Mouse (Mus musculus) c-Kit-positive CD71-negative TER-119-negative erythroid progenitor cells, embryonic 14.5 days (primary cell): ENCODE measurements around the gene Phactr1.

Experiments used
- DNase-seq: peaks from one replicate; pipeline ENCODE4 v3.0.0-alpha.2; 2013; ENCODE audit warnings: low read depth

The Phactr1 gene

DNA sequence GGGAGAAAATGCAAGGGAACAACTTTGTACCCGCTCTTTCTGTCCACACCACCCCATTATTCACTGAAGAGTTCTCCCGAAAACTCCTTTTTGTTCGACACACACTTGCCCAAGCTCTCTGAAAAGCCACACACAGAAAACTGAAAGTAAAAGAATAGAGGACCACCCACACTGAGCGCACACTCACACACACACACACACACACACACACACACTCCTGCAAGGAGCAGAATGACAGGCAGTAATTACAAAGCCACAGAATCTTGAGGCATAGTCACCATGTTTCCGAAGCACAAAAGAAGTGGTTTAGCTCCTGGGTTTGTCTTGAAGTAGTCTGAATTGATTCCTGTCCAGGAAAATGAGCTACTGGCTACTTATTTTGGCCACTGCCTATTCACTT, 296.5 kb downstream of the Phactr1 start:
- DNase-seq: no peak

DNA sequence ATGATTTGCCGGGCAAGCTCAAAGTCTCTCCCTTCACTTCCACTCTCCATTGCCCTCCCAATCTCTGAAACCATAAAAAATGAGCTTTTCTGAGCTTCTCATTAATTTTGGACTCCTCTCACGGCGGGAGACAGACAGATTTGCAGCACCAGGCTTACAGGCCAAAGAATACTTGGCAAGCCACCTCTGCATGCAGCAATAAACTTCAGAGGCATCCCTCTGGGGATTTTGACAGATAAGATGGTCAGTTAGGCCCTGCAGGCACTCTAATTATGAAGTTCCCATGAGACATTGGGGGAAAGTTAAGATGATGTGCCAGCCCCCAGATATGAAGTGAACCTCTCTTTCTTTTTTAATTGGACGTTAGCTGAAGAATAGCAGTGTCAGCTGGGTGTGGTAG, 300.2 kb downstream of the Phactr1 start:
- DNase-seq: no peak

DNA sequence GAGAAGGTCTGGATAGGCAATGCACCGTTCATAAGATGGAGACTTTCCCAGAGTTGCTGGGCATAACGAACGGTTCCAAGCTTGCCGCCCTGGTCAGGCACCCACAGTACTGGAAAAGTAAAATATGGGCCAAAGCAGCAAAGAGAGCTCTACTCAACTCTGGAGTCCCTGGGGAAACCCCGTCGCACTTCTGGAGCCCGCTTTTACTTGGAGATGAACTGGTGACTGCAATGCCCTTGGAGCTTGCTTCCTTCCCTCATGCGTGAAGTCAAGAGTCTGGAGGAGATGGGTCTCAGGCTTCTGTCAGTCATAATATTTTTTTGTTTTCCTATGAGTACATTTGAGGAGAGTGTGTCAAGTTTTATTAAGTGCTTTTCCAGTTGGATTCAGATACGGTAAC, 302.2 kb downstream of the Phactr1 start:
- DNase-seq: no peak

DNA sequence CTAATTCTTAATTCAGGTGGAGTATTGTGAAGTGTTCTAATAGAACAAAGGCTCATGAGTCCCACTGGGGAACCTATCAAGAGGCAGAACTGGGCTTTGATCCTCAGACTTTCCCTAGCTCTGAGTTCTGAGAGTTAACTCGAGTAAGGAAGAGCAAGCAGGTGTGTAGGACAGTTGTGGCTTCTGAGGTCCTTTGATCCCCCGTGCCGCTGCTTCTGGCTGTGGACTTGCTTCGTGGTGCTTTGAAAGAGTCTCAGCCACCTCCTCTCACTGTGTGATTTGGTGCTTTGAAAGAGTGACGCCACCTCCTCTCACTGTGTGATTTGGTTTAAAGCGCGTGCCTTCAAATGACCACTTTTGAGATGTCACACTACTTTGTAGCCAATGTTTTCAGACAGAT, 305.4 kb downstream of the Phactr1 start:
- no peak for DNase-seq

DNA sequence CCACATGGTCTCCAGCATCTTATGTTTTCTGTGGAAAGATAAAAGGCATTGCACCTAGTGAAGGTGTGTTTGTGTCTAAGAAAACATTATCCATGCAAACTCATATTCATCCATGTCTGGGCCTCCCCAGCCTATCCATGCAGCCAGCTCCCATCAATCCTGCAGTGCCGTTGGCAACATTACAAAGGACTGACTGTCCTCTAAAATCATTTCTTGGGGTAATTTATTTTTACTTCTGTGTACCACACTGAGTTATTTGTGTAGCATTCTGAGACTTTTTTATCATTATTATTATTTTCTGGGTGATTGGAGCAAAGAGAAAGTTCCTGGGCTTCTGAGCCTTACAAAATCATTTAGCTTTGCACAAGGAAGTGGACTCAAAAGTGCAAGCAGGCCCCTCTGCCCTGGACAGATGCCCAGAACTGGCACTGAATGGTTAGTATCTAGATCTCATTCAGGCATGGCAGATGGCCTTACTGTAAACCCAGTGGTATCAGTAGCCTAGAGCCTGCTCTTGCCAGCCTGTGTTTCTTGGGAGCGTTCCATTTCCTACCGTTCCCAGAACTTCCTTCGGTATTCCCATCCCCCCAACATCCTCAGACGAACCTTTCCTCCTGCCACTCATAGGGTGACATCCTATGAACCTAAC, 307.6 kb downstream of the Phactr1 start:
- no peak for DNase-seq

DNA sequence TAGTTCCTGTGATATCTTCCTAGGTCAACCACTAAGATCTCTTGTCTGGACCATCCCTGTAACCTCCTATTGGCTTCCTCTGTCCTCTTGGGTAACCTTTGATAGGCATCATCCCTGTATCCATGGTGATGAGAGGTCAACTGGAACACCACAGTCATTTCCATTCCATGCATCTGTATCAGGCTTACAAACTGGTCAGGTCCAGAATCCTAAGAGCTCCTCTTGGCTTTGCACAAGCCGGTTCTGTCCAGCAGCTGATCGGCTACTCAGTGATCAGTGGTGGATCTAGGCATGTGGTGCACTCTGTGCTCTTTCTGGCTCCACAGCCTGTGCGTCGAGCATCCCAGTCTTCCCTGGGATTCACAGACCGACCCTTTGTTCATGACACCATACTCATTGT, 309.1 kb downstream of the Phactr1 start:
- DNase-seq: no peak

DNA sequence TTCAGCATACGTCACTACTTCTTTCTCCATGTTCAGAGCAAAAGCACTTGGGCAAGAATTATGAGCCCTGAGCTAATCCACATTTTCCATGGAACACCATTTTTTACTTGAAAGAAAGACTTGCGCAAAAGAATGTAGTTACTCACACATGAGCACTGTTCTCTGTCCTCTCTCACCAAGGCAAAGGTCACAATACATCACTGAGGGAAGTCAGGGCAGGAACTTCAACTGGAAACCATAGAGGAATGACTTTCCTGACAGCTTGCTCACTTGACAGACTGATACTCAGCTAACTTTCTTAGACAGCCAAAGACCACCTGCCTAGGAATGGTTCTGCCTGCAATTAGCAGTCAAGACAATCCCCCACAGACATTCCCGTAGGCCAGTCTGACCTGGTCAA, 309.6 kb downstream of the Phactr1 start:
- DNase-seq: no peak

DNA sequence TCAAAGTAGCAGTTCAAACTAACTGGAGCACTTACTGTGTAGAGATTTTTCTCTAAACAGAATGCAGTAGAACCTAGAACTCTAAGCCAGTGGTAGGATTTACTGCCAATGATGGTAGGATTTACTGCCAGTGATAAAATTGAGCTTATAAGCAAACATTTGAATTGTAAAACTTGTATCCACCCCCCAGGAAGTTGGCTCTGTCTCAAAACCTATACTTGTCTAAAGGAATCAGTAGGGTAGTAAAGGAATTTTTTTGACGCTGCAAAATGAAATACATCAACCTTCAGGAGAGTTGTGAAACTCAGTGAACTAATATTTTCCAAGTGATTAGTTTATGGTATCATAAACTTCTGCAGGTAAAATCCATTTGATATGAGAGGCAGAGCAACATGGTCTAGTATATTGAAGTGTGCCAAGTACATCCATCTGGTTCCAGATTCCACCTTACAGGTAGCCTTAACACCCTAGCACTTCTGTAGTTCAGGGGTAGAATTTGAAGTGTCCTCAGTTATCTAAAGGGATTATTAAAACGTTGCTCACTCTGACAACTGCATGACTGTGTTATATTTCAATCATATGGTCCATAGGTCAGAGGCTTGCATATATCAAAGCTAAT, 310.2 kb downstream of the Phactr1 start:
- DNase-seq: no peak

DNA sequence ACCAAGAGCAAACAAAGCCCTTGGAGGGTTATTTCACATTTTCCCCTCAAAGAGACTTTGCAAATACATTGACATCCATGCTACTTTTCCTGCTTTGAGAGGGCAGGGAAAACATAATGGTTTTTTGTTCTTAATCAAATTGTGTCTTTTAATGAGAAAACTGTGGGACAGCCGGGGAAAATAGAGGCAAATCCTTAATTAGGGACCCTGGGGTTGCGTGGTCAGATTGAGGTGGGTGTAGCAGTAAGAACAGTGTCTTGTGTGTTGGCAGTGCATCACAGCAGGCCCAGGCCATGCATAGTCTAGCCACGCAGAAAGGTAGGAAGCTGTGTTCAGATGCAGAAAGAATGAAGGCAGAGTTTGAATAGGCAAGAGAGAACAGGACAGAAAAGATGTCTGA, 310.7 kb downstream of the Phactr1 start:
- DNase-seq: no peak

DNA sequence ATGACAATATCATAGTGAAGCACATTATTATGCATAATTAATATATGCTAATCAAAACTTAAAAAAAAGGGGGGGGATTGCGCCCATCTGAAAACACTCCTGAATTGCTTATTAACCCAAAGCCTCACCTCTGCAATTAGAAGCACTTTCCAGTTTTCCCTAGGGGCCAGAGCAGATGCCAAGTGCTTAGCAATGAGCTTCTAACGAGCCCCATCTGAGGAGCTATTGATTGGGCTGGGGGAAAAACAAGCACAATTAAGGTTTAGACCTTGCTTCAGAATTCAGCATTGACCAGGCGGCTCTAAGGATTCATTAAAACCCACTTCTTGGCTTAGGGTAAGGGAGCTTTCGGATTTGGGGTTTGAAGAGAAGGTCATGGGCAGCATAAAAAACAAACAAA, 311.9 kb downstream of the Phactr1 start:
- no peak for DNase-seq

DNA sequence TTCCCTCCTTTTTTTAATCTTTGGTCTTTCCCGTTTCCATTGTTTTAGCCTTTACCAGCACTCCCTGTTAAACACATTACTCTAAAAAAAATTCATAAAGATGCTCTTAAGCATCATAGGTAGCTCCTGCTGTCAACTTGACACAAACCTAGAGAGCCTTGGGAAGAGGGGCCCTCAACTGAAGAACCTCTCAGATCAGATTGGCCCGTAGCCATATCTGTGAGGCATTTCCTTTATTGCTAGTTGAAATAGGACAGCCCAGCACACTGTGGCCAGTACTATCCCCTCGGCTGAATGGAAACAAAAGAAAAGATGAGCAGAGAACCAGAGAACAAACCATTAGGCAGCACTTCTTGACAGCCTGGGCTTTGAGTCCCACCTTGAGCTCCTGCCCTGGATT, 313.9 kb downstream of the Phactr1 start:
- no peak for DNase-seq

DNA sequence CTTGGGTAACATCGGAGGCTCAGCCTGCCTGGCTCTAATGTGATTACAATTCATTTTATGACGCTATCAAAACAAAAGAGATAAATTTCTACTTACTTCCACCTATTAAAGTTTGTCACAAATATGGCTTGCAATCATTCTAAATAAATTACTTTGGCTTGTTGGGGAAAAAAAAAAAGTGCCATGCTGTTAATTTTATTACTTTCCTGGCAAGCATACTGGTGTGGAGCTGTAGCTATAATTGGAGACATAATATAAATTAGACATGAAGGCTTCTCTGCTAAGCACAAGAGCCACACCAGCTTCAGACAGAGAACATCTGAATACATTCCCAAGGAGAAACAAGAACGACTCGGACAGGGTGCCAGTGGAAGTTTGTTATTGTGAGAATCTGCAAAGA, 315.8 kb downstream of the Phactr1 start:
- no peak for DNase-seq

DNA sequence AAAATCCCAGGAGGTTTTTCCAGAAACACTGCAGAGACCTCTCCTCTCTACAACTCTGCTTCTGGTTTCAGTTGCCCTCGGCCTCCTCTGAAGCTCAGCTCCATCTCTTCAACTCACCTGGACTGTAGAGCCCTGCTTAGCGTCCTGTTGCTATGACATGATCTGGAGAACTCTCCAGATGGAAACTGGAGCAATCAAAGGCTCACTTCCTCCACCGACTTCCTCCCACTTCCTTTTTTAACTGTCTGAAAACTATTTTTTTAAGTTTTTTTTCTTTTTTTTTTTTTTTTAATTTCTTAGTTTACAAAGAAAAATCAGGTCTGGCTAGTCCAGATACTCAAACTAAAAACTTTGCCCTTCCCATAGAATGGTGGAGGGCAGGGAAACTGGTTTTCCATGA, 318.9 kb downstream of the Phactr1 start:
- no peak for DNase-seq

DNA sequence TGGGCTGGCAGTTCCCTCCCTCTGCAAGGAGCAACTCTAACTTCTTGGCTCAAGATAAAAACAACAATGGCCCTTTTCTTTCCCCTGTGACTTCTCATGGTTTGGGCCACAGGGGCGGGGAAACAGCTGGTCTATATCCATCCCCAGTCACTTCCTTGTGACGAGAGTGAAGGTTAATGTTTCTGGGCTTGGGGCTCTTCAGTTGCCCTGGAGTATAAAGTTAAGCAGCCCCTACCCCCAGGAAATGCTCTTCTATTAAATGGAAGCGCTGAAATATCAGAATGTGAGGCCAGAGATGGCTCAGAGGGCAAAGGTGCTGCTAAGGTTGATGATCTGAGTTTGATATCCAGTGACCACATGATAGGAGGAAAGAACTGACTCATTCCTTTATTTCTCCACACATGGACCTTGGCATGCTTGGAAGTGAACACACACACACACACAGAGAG, 324.7 kb downstream of the Phactr1 start:
- DNase-seq: no peak

DNA sequence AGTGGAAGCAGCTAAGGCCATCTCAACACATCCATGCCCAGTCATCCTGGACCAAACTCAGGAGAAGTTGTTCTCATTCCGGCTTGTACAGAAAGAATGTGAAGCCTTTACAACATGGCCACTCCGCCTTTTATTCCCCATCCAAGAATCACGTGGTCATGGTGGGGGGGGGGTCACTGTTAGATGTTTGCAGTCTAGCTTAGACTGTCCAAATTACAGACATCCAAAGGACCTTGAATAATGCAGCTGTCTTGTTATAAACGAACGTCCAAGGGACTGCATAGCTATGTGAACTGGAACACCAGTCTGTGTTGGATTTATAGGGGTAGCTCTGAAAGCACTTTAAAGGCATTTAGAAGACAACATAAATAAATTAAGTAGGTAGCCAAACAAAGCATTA, 328.0 kb downstream of the Phactr1 start:
- no peak for DNase-seq

DNA sequence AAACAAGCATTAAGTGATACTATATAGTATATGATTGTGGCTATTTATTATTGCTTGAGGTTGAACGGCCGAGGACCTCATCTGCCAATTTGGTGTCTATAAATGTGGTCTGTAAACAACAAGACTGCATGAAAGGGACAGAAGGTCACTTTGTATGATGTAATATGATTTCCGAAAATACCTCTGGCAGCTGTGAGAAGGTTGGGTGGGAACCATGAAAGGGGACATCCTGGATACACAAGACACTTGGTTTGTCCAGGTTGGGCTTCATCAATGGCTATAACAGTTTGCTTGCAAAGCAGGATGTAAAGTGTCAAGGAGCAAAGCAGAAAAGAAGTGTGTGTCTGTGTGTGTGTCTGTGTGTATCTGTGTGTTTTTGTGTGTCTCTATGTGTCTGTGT, 329.2 kb downstream of the Phactr1 start:
- no peak for DNase-seq

DNA sequence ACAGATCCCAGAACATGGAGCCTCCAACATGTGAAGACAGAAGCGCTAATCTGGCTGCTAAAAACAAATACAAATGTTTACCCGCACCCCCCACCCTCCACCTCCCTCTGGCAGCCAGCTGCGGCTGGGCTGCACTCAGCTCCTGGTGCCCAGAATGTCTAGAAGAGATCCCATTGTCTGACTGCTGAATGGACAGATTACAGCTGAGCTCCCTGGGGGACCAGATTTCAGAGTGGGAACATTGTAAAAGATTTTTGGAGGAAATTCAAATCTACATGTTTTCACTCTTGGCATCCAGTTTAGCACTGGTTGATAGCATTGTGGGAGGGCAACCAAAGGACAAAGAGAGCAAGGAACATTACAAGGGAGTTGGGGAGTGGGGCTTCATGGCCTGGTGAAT, 331.1 kb downstream of the Phactr1 start:
- DNase-seq: no peak

DNA sequence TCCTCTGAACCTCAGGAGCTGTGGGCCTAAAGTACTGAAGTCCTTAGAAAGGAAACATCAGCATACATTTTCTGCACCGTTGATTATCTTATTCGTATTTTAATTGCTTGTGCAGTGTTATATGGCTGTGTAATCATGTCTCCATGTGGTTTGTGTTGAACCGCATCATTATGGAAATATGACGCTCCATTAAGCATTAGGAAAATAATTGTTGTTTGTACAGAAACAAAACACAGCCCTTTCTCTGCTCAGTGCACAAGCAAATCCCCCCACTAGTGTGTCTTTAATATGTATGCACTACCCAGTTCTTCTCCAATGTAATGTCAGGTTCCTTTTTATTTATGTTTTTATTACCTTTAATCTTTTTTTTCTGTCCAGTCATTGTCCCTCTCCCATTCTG, 333.6 kb downstream of the Phactr1 start:
- DNase-seq: no peak

DNA sequence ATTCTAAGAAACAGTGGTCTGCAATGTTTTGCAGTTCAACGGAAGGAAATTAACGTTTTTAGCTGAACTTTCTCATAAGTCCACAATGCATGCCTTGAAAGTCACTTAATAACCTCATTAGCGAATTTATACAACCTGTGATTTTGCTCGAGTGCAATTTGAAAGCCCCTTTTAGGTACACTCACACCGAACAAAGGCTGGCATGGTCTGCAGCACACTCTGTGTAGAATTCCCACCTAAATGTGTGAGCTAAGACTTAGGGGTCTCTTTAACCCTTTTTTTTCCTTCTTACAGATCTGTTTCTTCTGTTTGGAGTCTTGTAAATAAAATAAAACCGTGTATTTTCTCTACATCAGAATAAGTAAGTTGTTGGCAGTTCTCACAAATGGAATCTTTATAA, 335.3 kb downstream of the Phactr1 start:
- DNase-seq: no peak

DNA sequence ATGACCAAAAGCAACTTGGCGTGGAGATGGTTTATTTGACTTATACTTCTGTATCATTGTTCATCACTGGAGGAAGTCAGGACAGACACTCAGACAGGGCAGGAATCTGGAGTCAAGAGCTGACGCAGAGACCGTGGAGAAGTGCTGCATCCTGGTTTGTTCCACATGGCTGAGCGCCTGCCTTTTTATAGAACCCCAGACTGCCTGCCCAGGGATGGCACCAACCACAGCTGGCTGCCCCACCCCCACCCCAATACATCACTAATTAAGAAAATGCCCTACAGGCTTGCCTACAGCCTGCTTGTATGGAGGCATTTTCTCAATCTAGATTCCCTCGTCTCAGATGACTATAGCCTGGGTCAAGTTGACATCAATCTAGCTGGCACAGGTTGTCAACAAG, 338.4 kb downstream of the Phactr1 start:
- DNase-seq: no peak

DNA sequence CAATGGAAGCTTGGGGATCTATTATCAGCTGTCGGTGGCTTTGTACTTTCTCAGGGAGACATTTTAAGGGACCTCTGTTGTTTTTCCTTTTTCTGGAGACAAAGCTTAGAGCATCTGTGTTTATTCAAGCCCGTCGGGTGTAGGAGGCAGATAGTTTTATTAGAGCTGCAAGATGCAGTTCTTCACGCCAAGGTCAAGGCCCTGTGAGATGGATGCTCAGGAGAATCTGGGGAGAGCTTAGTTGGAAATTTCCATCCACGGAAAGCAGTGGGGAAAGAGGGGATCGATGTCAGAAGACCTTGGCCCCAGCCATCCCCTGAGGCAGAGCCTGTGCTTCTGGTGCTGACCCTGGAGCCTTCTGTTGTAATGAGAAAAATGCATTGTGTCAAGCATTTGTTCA, 340.6 kb downstream of the Phactr1 start:
- DNase-seq: no peak

DNA sequence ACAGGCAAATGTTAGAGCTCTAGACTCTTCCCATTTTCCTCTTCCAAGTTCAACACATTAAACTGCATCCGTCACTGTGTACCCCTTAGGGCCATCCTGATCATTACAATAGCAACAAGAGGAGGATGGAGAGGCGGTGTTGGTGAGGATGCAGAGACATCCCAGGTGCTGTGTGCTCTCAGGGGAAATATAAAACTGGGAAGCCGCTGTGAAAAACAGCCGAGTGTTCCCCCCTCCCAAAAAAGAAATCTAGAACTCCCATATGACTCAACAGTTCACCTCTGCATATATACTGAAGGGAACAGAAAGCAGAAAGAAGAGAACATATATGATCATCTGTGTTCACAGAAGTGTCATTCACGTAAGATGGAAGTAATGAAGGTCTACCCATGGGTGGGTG, 342.6 kb downstream of the Phactr1 start:
- DNase-seq: no peak

DNA sequence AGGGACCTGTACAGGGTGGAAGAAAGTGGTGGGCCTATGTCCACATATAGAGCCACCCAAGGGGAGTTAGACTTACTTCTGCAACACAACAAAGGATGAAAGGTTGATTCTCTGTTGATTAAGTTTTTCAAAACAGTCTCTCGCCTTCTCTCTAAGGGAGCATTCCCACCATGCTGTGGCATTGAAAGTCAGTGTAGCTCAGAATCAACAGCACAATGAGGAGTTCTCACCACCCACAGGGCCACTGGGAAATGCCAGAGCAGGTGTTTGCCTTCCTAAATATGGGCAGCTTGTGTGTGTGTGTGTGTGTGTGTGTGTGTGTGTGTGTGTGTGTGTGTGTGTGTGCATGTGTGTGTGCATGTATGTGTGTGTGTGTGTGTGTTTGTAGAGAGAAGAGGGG, 347.1 kb downstream of the Phactr1 start:
- no peak for DNase-seq

DNA sequence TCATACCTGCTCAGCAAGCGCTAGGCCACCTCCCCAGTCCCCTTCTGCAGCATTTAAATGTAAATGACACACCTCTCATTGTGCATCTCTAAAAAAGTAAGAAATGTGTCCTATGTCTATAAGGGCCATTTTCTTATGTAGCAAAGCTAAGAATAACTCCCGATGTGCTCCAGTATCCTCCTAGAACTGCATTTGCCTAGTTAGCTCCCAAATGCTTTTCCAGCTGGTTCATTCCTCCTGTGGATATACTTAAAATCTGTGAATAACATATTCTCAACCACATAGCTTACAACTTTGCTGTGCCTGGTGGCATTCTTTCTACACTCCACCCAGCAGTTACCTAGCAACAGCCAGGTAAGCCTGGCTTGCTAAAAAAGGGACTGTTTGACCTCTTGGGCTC, 349.8 kb downstream of the Phactr1 start:
- DNase-seq: no peak
